Mouse (Mus musculus): ENCODE data around the gene Mad2l1bp.

The Mad2l1bp gene

DNA sequence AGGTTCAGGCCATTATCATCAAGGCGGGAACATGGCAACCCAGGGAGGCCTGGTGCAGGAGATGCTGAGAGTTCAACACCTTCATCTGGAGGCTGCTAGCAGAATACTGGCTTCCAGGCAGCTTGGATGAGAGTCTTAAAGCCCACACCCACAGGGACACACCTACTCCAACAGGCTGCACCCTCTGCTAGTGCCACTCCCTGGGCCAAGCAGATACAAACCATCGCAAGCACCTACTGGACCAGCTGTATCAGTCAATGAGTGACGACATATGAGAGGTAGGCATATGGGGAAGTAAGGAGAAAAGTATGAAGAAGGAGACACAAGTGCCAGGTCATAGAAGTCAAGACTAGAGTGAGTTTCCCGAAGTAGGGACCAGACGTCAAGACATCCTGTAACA is 3.3 kb upstream of the Mad2l1bp start:
- no peak for DNase-seq (ENCODE audit: low spot score)

DNA sequence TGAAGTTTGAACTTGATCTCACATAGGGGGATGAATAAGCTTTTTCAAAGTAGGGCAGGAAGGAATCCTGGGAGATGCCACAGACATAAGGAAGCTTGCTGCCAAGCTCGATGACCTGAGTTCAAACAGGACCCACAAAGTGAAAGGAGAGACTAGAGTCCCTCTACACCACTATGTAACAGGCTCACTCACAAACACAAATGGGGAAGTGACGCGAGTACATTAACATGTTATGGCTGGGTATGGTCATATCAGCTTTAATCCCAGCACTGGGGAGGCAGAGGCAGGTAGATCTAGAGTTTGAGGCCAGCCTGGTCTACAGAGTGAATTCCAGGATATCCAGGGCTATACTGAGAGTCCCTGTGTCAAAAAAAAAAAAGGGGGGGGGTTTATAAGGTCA is 983 bp upstream of the Mad2l1bp start:
- DNase-seq (ENCODE audit: low spot score) = no peak

GRCm38 (mm10) chr17:46143578-46144423 is 9.6 kb downstream of the Mad2l1bp start, which contains the start of gene Rsph9:
TSS of gene Rsph9 (minus strand) at chr17:46144216.
- DNase-seq (ENCODE audit: low spot score) = peak; percentile 69

DNA sequence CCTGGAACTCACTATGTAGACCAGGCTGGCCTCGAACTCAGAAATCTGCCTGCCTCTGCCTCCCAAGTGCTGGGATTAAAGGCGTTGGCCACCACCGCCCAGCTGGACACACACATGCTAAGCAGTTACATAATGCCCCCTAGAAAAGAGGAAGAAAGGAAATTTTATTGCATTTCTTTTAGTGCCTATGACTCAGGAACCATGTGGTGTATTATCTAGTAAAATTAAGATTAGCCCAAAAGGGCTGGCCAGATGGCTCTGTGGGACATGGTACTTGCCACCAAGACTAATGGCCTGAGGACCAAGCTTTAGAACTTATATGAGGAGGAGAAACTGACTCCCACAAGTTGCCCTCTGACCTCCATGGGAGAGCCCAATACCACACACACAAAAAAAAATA is 13.5 kb downstream of the Mad2l1bp start:
- DNase-seq (ENCODE audit: low spot score) = no peak

GRCm38 (mm10) chr17:46138563-46139236 is 14.7 kb downstream of the Mad2l1bp start:
- DNase-seq (ENCODE audit: low spot score) = no peak

DNA sequence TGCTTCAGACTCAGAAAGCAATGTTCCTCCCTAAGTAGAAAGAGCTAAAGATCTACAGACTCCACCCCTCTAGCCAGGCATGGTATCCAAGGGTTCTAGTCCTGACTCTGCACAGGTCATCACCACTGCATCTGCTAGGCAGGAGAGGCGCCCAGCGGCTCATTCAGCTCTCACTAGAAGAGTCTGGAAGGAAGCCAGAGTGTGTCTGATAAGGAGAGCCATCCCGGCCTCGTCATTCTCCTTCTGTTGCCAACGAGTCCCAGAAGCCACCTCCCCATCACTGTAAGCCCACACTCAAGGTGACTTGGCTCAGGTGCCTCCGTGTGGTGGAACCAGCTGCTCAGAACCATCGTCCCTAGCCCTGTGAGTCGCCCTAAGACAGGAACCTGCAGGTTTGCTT is 20.5 kb downstream of the Mad2l1bp start:
- DNase-seq (ENCODE audit: low spot score) = no peak

- DNase-seq (ENCODE audit: low spot score) = no peak
These were observed 21.2 kb downstream of the Mad2l1bp start for GRCm38 (mm10) chr17:46132058-46132718.

GRCm38 (mm10) chr17:46129741-46130498 is 23.4 kb downstream of the Mad2l1bp start:
- DNase-seq (ENCODE audit: low spot score) = peak; percentile 71

DNA sequence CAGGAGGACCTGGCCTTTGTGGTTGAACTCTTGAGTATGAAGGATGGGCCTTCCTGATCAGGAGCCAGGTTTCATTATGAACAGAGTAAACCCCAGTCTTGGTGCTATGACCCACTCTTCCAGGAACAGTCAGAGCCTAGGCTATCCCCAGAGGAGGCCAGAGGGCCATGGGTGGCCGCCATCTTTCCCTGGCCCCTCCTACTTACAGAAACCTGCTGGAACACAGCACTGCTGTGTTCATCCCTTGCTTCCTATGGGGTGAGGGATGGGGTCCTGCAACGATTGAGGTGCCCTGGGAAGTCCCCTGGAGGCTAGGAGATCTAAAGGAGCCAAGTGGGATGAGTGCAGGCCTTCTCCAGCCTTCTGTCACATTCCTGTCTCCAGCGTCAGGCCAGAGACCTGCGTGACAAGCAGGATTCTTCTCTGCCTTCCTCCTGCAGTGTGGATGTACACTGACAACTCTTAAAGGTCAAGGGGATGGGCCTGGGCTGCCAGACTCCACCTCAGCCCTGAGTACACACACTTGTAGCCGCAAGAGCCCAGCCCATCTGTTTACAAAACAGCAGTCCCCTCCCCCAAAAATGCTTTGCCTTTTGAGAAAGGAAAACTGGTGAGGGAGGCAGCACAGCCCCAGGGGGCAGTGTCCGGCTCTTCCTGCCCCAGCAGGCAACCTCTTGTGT is 25.4 kb downstream of the Mad2l1bp start:
- no peak for DNase-seq (ENCODE audit: low spot score)

DNA sequence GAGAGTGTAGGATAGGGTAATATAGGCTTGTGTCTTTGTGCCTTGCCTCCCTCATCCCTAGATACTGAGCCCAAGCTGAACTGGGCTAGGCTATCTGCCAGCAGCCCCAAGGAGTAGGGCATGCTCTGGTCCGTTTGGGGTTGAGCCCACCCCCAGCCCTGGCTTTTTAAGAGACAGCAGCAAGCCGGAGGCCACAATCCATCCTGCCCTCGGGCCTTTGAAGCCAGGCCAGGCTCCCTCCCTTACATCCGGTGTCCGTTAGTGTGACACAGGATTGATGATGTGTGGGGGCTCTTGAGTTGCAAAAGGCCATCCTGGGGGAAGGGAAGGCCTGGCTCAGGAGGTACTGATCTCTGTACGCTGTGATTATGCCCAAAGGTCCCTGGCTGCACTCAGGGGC is 26.7 kb downstream of the Mad2l1bp start:
- DNase-seq (ENCODE audit: low spot score) = no peak

DNA sequence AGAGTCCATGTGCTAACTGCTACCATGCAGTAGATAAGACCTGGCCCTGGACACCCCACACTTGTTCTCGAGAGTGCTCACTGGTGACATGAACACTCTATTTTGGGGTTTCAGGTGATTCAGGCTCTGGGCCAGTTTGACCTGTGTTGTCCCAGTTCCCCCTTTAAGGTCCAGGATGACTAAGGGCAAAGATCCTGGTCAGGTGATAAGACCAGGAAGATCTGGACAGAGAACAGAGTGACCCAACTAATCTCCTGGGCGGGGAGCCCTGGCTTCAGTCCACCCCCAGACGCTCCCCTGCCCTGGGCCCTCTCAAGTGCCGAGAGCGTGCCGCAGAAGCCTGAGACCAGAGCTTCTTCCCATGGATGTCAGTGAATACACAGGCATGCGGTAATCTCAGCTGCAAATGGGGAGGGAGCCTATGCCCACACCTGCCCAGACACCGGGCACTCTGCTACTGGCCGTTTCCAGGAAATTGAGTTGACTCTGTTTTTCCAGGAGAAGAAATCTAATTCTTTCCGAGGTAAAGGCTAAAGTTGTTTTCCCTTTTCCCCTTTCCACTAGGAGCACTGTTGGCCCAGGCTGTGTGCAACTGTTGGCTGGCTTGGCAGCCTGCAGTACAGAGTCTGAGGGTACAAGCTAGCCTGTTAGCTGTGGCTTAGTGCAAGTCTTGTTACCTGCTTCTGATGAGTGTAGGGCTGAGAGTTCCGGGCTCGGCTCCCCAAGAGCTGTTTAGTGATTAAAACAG is 29.2 kb downstream of the Mad2l1bp start:
- no peak for DNase-seq (ENCODE audit: low spot score)

- DNase-seq (ENCODE audit: low spot score) = no peak
These were observed 30.1 kb downstream of the Mad2l1bp start for GRCm38 (mm10) chr17:46123285-46123684.

DNA sequence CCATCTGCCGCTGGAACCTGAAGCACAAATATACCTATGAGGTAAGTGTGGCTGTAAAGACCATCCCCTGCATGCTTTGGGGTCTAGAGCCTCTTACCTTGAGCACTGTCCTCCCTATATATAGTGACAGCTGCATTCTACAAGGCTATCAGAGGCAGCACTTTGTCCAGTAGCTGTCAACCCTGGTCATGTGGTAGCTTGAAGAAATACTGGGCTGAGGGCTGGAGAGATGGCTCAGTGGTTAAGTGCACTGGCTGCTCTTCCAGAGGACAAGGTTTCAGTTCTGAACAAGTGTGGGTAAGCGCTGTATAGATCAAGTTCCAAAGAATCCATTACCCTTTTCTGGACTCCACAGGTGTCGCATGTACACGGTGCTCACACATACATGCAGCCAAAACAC is 30.6 kb downstream of the Mad2l1bp start:
- no peak for DNase-seq (ENCODE audit: low spot score)

DNA sequence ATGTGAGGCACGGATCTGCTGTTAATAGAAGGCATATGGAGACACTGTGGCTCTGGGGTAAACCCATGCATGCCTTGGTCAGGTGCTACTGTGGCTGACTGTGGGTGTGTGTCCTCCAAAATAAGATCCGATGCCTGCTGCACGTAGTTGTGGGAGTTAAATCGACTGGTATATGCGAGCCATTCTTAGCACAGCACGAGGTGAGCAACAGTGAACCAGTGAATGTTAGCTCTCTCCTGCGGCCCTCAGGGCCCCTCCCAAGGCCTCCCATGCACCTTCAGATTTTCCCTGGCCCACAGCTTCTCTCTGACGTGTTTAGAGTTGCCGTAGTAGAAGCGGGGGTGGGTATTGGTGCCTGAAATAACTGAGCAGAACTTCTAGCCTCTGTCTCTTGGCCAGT is 33.7 kb downstream of the Mad2l1bp start:
- DNase-seq (ENCODE audit: low spot score) = no peak

- no peak for DNase-seq (ENCODE audit: low spot score)
These were observed 34.9 kb downstream of the Mad2l1bp start for GRCm38 (mm10) chr17:46118423-46118850.

DNA sequence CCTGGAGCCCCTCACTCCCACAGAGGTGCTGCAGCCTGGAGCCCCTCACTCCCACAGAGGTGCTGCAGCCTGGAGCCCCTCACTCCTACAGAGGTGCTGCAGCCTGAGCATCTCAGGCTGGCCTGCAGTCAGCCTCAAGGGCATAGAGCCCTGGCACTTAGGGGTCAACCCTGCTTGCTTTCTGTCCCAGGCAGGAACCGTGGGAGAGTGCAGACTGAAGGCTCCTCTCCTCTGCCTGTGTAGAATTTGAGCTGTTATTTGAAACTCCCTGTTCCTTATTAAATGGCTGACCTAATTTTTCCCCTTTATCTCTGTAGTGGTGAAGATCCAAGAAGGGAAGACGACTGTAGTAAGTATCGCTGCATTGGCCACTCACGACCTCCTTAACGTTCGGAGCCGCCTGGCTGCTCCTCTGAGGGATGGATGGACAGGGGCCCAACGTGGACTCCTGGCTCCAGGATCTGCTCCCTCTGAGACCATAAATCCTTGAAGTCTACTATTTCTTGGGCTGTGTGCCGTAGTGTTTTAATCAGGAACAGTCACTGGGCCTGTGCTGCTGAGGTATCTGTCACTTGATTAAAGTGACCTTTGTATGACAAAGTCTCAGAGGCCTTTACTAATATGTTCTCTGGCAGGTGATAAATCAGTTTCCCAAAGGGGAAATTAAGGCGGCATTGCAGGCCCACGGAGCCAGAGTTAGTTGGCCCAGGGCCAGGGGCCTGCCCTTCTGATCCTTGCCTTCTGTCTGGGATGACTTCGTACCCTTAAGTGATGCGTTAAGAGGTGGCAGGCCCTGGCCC is 35.5 kb downstream of the Mad2l1bp start:
- no peak for DNase-seq (ENCODE audit: low spot score)

- no peak for DNase-seq (ENCODE audit: low spot score)
These were observed 36.5 kb downstream of the Mad2l1bp start for GRCm38 (mm10) chr17:46116881-46117280.

DNA sequence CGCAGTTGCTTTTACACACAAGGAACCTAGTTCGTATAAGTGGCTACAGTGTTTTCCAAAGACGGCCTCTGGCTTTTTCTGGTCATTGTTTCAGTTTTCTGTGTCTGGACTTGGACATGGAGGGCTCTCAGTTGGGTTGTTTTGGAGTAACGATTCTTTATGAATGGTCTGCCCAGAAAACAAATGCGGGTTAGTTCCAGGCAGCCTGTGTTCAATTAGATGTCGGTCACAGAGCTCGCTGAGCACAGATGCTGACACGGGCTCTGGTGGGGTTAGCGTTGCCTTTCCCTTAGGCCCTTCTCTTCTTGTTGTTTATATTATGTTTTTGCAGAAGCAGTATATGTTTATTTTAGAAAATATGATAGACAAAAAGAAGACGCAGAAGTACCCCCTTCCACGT is 37.2 kb downstream of the Mad2l1bp start:
- DNase-seq (ENCODE audit: low spot score) = no peak

DNA sequence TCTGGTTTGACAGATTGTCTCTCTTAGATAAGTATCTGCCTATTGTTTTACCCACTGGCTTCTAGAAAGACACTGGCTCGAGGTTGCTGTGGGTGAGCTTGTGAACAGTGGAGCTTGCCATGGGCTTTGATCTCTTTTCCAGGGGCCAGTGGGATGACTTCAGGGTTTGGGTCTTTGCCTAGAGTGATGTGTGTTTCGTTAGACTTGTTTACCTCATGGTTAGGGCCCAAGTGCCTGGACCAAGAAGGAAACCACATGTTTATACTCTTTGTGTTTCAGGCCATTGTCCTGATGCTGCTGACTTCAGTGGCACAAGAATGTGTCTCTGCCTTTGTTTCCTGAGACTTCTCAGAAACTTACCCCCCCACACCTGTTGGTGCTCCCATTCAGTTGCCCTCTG is 37.9 kb downstream of the Mad2l1bp start:
- no peak for DNase-seq (ENCODE audit: low spot score)
